ENCODE assay signal across 25 mouse cellular contexts in genomic region chr9:42997526-42997925, GRCm38 (mm10). TPM values are rescaled to one million over a fixed set of nuclear protein-coding genes. Genes with fewer than 3 reads are reported as not detected.
DNase-seq lines count a peak whose midpoint lies in the region; ATAC-seq and TF ChIP-seq lines count a peak whose summit lies in the region.
"Had no signal": no experiment of that assay in that cellular context is flagged by ENCODE, and none has a peak within 500 bp of the region (broad histone marks: within the 10 kb centered on the region; RNA-seq: fewer than 3 reads in every experiment).

No protein-coding gene starts in this region.

- no peak overlapping the region for H3K4me3 ChIP-seq in heart, embryonic 11.5 days (ENCODE audit: low read depth, low read length)
- H3K4me3 ChIP-seq in heart, embryonic 12.5 days = no peak overlapping the region
- H3K4me3 ChIP-seq in limb, embryonic 15.5 days = no peak overlapping the region
- H3K4me3 ChIP-seq in limb, embryonic 10.5 days = no peak overlapping the region
- H3K4me3 ChIP-seq in liver, postnatal 0 days (ENCODE audit: low read depth, low read length) = no peak overlapping the region
- H3K4me3 ChIP-seq in liver, embryonic 12.5 days = no peak overlapping the region
- H3K4me3 ChIP-seq: embryonic facial prominence, embryonic 10.5 days; embryonic facial prominence, embryonic 12.5 days; forebrain, embryonic 13.5 days had no signal

- H3K27ac ChIP-seq in heart, embryonic 11.5 days (ENCODE audit: low read depth, low read length) = no peak overlapping the region
- H3K27ac ChIP-seq in heart, embryonic 12.5 days (ENCODE audit: poor library complexity, severe bottlenecking) = no peak overlapping the region
- no peak overlapping the region for H3K27ac ChIP-seq in limb, embryonic 15.5 days
- no peak overlapping the region for H3K27ac ChIP-seq in limb, embryonic 10.5 days
- H3K27ac ChIP-seq in liver, postnatal 0 days (ENCODE audit: low read depth) = no peak overlapping the region
- H3K27ac ChIP-seq in liver, embryonic 12.5 days = no peak overlapping the region
- H3K27ac ChIP-seq: embryonic facial prominence, embryonic 10.5 days; embryonic facial prominence, embryonic 12.5 days; forebrain, embryonic 13.5 days had no signal

- H3K36me3 ChIP-seq in heart, embryonic 11.5 days (ENCODE audit: control insufficient read depth, insufficient read depth, low read length) = peaks cover 33% of the 10 kb centered on the region
- peaks cover 70% of the 10 kb centered on the region for H3K36me3 ChIP-seq in heart, embryonic 12.5 days
- peaks cover 81% of the 10 kb centered on the region for H3K36me3 ChIP-seq in limb, embryonic 15.5 days
- peaks cover 86% of the 10 kb centered on the region for H3K36me3 ChIP-seq in limb, embryonic 10.5 days
- H3K36me3 ChIP-seq in liver, postnatal 0 days (replicated peaks; ENCODE audit: insufficient read depth, low read length) = peaks cover 67% of the 10 kb centered on the region
- peaks cover 74% of the 10 kb centered on the region for H3K36me3 ChIP-seq in liver, embryonic 12.5 days

- H3K27me3 ChIP-seq in heart, embryonic 11.5 days (ENCODE audit: control insufficient read depth, insufficient read depth, low read length) = no peaks in the 10 kb centered on the region
- H3K27me3 ChIP-seq in heart, embryonic 12.5 days (replicated peaks) = no peaks in the 10 kb centered on the region
- H3K27me3 ChIP-seq in limb, embryonic 15.5 days = no peaks in the 10 kb centered on the region
- no peaks in the 10 kb centered on the region for H3K27me3 ChIP-seq in limb, embryonic 10.5 days (ENCODE audit: low read depth, poor library complexity, severe bottlenecking)
- H3K27me3 ChIP-seq in liver, postnatal 0 days (ENCODE audit: insufficient read depth, low read length) = no peaks in the 10 kb centered on the region
- H3K27me3 ChIP-seq in liver, embryonic 12.5 days (replicated peaks) = no peaks in the 10 kb centered on the region
- H3K27me3 ChIP-seq: CH12.LX; embryonic facial prominence, embryonic 12.5 days; forebrain, embryonic 13.5 days; Patski had no signal

- no peaks in the 10 kb centered on the region for H3K9me3 ChIP-seq in heart, embryonic 11.5 days (replicated peaks; ENCODE audit: control insufficient read depth, low read length)
- H3K9me3 ChIP-seq in heart, embryonic 12.5 days (replicated peaks) = no peaks in the 10 kb centered on the region
- H3K9me3 ChIP-seq in limb, embryonic 15.5 days = no peaks in the 10 kb centered on the region
- H3K9me3 ChIP-seq in limb, embryonic 10.5 days (replicated peaks) = no peaks in the 10 kb centered on the region
- no peaks in the 10 kb centered on the region for H3K9me3 ChIP-seq in liver, postnatal 0 days (ENCODE audit: low read length)
- no peaks in the 10 kb centered on the region for H3K9me3 ChIP-seq in liver, embryonic 12.5 days (replicated peaks)
- H3K9me3 ChIP-seq: embryonic facial prominence, embryonic 10.5 days; embryonic facial prominence, embryonic 12.5 days; forebrain, embryonic 13.5 days; G1E had no signal

- TF ChIP-seq CTCF in liver, postnatal 0 days (IDR thresholded peaks at IDR 0.05; ENCODE audit: low read depth) = no peak

- no peak for ATAC-seq in heart, embryonic 11.5 days (replicated peaks; ENCODE audit: insufficient number of reproducible peaks, low FRiP score, low TSS enrichment)
- no peak for ATAC-seq in heart, embryonic 12.5 days (ENCODE audit: insufficient number of reproducible peaks, low FRiP score)
- ATAC-seq in limb, embryonic 15.5 days (ENCODE audit: insufficient number of reproducible peaks, low FRiP score, low TSS enrichment, low read depth) = no peak
- 0 out of 2 replicates have a peak, but pooled peaks have one; percentile 20 for ATAC-seq in liver, postnatal 0 days
- ATAC-seq in liver, embryonic 12.5 days = no peak
- ATAC-seq: activated CD4-positive, CD25-positive, alpha-beta regulatory T cell, adult 4 months; CD4-positive, CD25-positive, alpha-beta regulatory T cell, adult 4 months; forebrain, embryonic 13.5 days; Patski had no signal

- no peak overlapping the region for H3K9ac ChIP-seq in heart, embryonic 11.5 days (ENCODE audit: low read depth, low read length)
- H3K9ac ChIP-seq in heart, embryonic 12.5 days = no peak overlapping the region
- 0 out of 2 replicates have a peak overlapping the region, but pooled peaks have one; percentile 17 for H3K9ac ChIP-seq in limb, embryonic 15.5 days
- no peak overlapping the region for H3K9ac ChIP-seq in liver, postnatal 0 days (replicated peaks)
- no peak overlapping the region for H3K9ac ChIP-seq in liver, embryonic 12.5 days
- H3K9ac ChIP-seq: embryonic facial prominence, embryonic 12.5 days; forebrain, embryonic 13.5 days had no signal

- DNase-seq in heart, adult 11 months = peak; percentile 95
- DNase-seq in heart, adult 8-10 months (ENCODE audit: low spot score) = peak; percentile 29
- no peak for DNase-seq in limb, embryonic 10.5 days (ENCODE audit: low spot score)
- no peak for DNase-seq in liver, postnatal 0 days
- DNase-seq: adrenal gland, adult 8-10 months; adrenal gland, postnatal 14 days; adrenal gland, postnatal 36 days; B cell, adult 2 months; cerebellum, adult 11-12 months; cerebellum, adult 2 months; cerebellum, adult 9-10 months; cerebellum, postnatal 10 days; cerebellum, postnatal 25 days had no signal

- TF ChIP-seq EP300 in liver, postnatal 0 days (IDR thresholded peaks at IDR 0.05; ENCODE audit: low read depth) = no peak

- 84% methylated on average over 6 of the region's 6 CpGs for WGBS in heart, embryonic 11.5 days (ENCODE audit: insufficient replicate concordance)
- 82% methylated on average over 6 of the region's 6 CpGs for WGBS in heart, embryonic 12.5 days
- 93% methylated on average over 6 of the region's 6 CpGs for WGBS in limb, embryonic 15.5 days
- WGBS in limb, embryonic 10.5 days = 95% methylated on average over 6 of the region's 6 CpGs
- 84% methylated on average over 6 of the region's 6 CpGs for WGBS in liver, postnatal 0 days (ENCODE audit: insufficient replicate concordance)
- WGBS in liver, embryonic 12.5 days (ENCODE audit: insufficient replicate concordance) = 81% methylated on average over 6 of the region's 6 CpGs

- H3K4me1 ChIP-seq in heart, embryonic 11.5 days (ENCODE audit: control insufficient read depth, insufficient read depth, low read length) = 0 out of 2 replicates have a peak, but pooled peaks cover 2% of the 10 kb centered on the region
- peaks cover 7% of the 10 kb centered on the region; the same call in 1 of the 2 replicates for H3K4me1 ChIP-seq in heart, embryonic 12.5 days (replicated peaks)
- no peaks in the 10 kb centered on the region for H3K4me1 ChIP-seq in limb, embryonic 15.5 days
- no peaks in the 10 kb centered on the region for H3K4me1 ChIP-seq in limb, embryonic 10.5 days
- H3K4me1 ChIP-seq in liver, postnatal 0 days (ENCODE audit: insufficient read depth) = no peaks in the 10 kb centered on the region; the same call in 1 of the 2 replicates
- H3K4me1 ChIP-seq in liver, embryonic 12.5 days = peaks cover 11% of the 10 kb centered on the region; the same call in 1 of the 2 replicates
- H3K4me1 ChIP-seq: embryonic facial prominence, embryonic 10.5 days; embryonic facial prominence, embryonic 12.5 days; forebrain, embryonic 13.5 days had no signal

- no peak overlapping the region for H3K4me2 ChIP-seq in heart, embryonic 11.5 days
- no peak overlapping the region for H3K4me2 ChIP-seq in heart, embryonic 12.5 days
- H3K4me2 ChIP-seq in limb, embryonic 15.5 days = no peak overlapping the region
- H3K4me2 ChIP-seq in liver, postnatal 0 days (ENCODE audit: low read depth, low read length) = no peak overlapping the region
- no peak overlapping the region for H3K4me2 ChIP-seq in liver, embryonic 12.5 days
- H3K4me2 ChIP-seq: embryonic facial prominence, embryonic 12.5 days; forebrain, embryonic 13.5 days had no signal

RNA-seq across cellular contexts. Expression of gene Grik4, which starts 53.2 kb away (rescaled TPM):
- polyA plus RNA-seq in heart, embryonic 11.5 days (2014; fragmentation: Nextera tagmentation; extraction: Ambion mirVana) = 0.34 and 0.43 TPM in 2 replicates
- not detected for total RNA-seq in heart, adult 8-10 months (2022)
- 0.28 and 0.42 TPM in 2 replicates for polyA plus RNA-seq in heart, embryonic 12.5 days (2016; fragmentation: Nextera tagmentation; extraction: Ambion mirVana)
- polyA plus RNA-seq in limb, embryonic 15.5 days (2015; fragmentation: Nextera tagmentation; extraction: Ambion mirVana) = 1.1 and 1.4 TPM in 2 replicates
- polyA plus RNA-seq in limb, embryonic 10.5 days (2016; fragmentation: Nextera tagmentation; extraction: Ambion mirVana) = 1.6 and 2.2 TPM in 2 replicates
- polyA plus RNA-seq in liver, postnatal 0 days (2015; fragmentation: Nextera tagmentation; extraction: Ambion mirVana) = 0.05 and 0.08 TPM in 2 replicates
- polyA plus RNA-seq in liver, embryonic 12.5 days (2016; fragmentation: Nextera tagmentation; extraction: Ambion mirVana) = 2.2 and 2.4 TPM in 2 replicates
- total RNA-seq: CH12.LX had no signal
- polyA plus RNA-seq: CD4-positive, CD25-positive, alpha-beta regulatory T cell, adult 4 months; G1E had no signal

Comparison
In these comparisons a context has a peak if more than half of its experiments do, and no peak if none do; other contexts are left out.
1. DNase-seq: peak in heart, adult 11 months (single experiment) and heart, adult 8-10 months (single experiment); none in limb, embryonic 10.5 days (single experiment) and liver, postnatal 0 days (single experiment).